Mouse (Mus musculus): ENCODE measurements at regions not wholly inside any gene's neighbourhood (a gene's known extent, or its start where the extent isn't known, plus 50 kb on each side); places are given as distances from the start of the nearest gene placed in this dataset.
"Not testable (repeated sequence)": the region's sequence is repeated elsewhere in the genome, so short reads cannot be mapped to it uniquely, and the experiment has no call there.

DNA sequence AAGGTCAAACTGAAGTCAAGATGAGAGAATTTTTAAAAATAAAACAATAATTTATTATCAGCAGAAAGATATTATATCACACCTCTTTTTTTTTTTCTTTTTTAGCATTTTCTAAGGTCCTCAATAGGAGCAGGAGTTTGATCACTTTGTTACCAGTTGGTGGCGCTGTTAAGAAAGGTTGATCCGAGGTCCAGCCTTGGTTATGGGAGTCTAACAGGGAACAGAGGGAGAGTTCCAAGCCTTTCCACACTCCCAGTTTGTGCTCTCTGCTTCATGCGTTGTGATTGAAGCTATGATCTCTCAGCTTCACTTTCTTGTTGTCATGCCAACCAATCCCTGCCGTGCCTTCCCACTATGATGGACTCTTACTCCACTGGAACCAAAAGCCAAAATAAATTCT is 83.8 kb downstream of the Fam174a start:
- ATAC-seq (replicated peaks; ENCODE audit: poor library complexity) = peak; percentile 76

DNA sequence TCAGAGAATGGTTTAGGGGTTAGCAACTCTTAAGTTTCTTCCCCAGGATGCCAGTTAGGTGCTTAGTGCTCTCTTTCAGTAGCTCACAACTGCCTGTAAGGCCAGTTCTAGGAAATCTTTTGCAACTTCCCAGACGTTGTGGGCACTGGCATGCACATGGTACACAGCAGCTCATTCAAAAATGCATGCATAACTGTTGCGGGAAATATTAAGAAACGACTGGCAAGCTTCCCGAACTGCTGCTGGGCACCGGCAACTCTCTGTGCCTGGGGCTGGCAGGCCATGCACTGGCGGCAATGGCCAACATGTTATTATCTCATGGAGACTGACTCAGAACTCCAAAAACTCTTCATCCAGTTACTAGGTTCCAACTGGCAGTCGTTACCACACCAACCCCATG is 86.3 kb downstream of the Fam174a start:
- ATAC-seq (replicated peaks; ENCODE audit: poor library complexity) = peak; percentile 91

DNA sequence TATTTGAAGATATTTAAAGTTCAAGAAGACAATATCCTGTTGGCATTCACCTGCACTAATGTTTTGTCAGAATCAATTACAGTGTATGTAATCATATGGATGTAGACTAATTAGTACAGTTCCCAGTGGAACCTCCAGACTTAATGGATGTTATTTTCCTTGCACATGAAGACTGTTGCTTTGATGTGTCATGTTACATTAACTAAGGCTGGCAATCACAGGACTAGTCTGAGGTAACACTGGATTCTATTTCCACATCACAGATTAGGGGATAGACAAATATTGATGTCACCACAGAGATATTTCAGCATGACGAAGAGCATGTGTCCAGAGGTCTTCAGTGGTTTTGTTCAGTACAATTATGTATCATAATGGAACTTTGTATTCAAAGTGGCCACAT is 108.8 kb downstream of the Fam174a start:
- 0 out of 2 replicates have a peak, but pooled peaks have one; percentile 42 for ATAC-seq (replicated peaks; ENCODE audit: poor library complexity)

- peak; percentile 57 for ATAC-seq (replicated peaks; ENCODE audit: poor library complexity)
Measured at GRCm38 (mm10) chr1:95425420-95425819, 112.0 kb downstream of the Fam174a start.

- ATAC-seq (replicated peaks; ENCODE audit: poor library complexity) = no peak
Measured at GRCm38 (mm10) chr1:95437155-95437554, 123.7 kb downstream of the Fam174a start.

GRCm38 (mm10) chr1:95445541-95445940 is 132.1 kb downstream of the Fam174a start:
- no peak for ATAC-seq (replicated peaks; ENCODE audit: poor library complexity)

- no peak for ATAC-seq (replicated peaks; ENCODE audit: poor library complexity)
Measured at GRCm38 (mm10) chr1:95448962-95449558, 135.6 kb downstream of the Fam174a start.

DNA sequence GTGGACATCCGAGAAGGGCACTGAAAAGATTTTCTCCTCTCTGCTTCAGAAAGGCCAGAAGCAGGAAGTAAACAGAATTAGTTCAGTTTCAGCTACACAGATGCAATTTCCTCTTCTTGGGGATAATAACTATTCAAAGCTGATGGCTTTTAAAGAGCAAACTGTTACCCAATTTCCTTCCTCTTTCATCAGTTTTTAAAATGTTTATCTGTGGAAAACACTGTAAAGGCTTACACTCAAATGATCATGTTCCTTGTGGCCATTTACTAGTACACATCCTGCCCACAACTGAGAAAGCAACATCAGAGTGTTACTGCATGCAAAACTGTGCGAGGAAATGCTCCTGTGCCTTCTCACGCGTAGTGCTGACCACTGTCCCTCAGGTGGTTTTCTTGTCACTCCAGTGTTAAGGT is 137.5 kb downstream of the Fam174a start:
- peak; percentile 95 for ATAC-seq (replicated peaks; ENCODE audit: poor library complexity)

DNA sequence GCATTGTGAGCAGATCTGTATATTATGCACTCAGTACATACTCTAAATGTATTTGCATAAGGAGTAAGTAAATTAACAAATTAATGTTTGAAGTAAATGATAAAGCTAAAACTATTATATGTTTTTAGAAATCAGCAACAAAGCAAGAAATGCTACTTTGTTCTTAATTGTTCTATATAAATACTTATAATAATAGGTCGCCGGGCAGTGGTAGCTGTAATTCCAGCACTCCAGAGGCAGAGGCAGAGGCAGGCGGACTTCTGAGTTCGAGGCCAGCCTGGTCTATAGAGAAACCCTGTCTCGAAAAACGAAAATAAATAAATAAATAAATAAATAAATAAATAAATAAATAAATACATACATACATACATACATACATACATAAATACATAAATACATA is 138.3 kb downstream of the Fam174a start:
- 0 out of 2 replicates have a peak, but pooled peaks have one; percentile 37 for ATAC-seq (replicated peaks; ENCODE audit: poor library complexity)

DNA sequence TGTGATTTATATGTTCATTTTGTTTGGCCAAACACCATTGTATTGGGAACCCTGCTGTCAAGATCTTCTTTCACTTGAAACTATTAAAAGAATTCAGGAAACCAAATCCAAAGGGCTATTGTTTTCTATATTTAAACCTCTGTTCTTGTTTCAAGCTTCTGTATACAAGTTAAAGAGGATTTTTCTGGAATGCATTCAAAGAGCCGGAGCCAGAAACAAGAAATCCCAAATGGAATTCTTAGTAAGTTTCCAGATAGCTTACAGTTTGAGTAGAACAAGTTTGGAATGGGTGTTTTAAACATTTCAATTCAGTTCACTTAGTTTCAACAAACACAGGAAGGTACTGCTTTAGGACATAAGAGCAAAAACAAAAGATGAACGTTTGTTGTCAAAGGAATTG is 140.8 kb downstream of the Fam174a start:
- ATAC-seq (replicated peaks; ENCODE audit: poor library complexity) = no peak

GRCm38 (mm10) chr1:95459355-95459754 is 145.9 kb downstream of the Fam174a start:
- ATAC-seq (replicated peaks; ENCODE audit: poor library complexity) = peak; percentile 88

DNA sequence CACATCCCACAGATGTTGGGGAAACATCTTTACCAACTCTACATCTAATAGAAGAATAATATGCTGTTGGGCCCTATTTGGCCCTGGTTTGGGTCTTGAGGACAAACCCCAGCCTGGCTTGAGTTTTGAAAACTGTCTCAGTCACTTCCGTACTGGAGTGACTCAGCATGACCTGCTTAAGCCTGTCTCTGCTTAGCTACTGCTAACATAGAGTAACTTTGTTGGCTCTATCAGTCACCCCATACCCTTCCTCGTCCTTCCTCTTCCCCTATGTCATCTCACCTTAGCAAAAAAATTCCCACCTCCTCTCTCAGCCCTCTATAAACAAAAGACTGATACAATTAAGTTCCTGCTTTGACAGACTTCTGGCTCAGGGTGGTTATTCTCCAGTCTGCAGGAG is 154.7 kb downstream of the Fam174a start:
- peak; percentile 86 for ATAC-seq (replicated peaks; ENCODE audit: poor library complexity)

- ATAC-seq (replicated peaks; ENCODE audit: poor library complexity) = peak; percentile 66
Measured at GRCm38 (mm10) chr1:95468772-95469171, 155.3 kb downstream of the Fam174a start.

DNA sequence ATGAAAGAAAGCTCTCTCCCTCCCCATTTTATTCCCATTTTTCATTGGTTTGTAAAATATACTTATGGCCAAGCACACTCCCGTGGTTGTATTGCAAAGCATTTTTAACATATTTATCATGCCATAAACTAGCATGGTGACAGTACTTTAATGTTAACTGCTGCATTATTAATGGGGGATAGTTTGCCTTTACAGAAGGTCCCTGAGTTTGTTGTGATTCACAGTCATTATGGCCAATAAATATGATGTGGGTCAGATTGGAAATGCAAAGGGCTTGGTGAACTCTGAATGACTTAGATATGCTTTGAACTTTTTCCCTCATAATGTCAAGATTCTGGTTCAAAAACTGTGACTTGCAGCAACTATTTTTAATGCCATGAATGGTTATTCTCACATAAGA is 157.1 kb downstream of the Fam174a start:
- no peak for ATAC-seq (replicated peaks; ENCODE audit: poor library complexity)

- peak; percentile 44 for ATAC-seq (replicated peaks; ENCODE audit: poor library complexity)
Measured at GRCm38 (mm10) chr1:95493004-95493403, 174.4 kb downstream of the St8sia4 start.

DNA sequence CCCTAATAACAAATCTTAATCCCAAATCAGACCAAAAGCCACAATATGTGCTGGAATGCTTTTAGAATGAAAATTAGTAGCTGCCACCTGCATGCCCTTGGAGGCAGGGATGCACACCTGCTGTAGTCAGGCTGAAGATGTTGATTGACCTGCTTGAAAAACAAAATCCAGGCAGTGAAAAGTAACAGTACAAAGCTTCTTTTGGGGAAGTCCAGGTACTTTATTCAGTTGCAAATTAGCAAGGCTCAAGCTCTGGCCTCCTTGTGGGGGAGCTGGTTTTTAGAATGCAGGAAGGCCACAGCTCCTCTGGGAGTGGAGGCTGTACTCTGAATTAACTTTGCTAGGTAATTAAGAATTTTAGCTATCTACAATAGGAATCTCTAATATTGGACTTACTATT is 166.7 kb downstream of the St8sia4 start:
- ATAC-seq (replicated peaks; ENCODE audit: poor library complexity) = not testable (repeated sequence)

DNA sequence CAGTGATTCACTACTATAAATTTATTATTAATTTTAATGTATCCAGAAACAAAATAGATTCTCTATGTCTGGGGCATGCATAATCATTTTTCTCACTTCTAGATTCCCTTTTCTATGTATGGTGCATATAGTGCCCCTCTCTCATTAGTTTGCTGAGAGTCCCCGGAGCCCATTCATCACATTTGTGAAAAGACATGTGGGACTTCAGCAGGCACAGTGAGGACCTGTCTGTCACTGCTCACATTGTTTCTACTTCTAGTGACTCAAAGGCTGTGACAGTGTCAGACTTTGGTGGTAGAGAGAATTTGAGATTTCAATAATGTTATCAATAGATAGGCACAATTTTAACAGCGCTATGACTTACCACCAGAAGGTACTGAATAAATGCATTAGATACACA is 158.7 kb downstream of the St8sia4 start:
- no peak for ATAC-seq (replicated peaks; ENCODE audit: poor library complexity)

- ATAC-seq (replicated peaks; ENCODE audit: poor library complexity) = peak; percentile 95
Measured at GRCm38 (mm10) chr1:95528726-95529125, 138.6 kb downstream of the St8sia4 start.

- ATAC-seq (replicated peaks; ENCODE audit: poor library complexity) = peak; percentile 40; the same call in 1 of the 2 replicates
Measured at GRCm38 (mm10) chr1:95531017-95531416, 136.4 kb downstream of the St8sia4 start.
